Mouse (Mus musculus): Measurements from ENCODE around the gene Pds5a.

Pds5a gene

DNA sequence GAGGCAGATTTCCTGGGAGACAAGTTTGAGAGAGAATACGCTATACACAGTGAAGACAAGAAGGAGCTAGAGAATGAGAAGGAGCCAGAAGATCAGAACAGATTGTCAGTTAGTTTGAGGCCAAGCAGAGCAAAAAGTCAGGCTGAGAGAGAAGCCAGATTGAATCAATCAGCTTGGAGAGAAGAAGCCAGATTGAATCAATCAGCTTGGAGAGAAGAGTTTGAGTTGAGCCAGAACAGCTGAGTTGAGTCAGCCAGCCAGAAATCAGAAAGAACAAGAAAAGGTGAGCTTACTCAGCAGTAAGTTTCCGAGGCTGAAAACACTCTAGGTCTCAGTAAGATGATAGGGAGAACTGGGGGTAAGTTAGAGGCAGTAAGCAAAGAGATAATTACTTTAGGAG is 123.2 kb downstream of the Pds5a start:
- no peak for DNase-seq (ENCODE audit: low read depth, low spot score)

DNA sequence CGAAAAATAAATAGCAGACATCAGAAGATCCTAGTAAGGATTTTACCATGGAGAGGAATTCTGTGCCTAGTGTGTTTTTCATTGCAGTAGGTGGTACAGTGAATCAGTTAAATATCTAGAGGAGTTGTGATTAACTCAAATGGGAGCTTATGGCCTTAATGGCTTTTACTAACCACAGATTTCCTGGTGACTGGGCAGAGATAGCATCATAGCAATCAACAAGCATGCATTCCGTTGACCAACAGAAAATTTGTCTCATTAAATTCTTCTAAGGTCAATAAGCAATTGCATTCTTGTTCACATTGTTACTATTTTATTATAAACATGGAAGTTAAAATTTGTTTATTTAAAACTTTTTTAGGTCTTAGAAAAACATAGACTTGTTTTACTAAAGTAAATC is 132.6 kb downstream of the Pds5a start:
- no peak for DNase-seq (ENCODE audit: low read depth, low spot score)

DNA sequence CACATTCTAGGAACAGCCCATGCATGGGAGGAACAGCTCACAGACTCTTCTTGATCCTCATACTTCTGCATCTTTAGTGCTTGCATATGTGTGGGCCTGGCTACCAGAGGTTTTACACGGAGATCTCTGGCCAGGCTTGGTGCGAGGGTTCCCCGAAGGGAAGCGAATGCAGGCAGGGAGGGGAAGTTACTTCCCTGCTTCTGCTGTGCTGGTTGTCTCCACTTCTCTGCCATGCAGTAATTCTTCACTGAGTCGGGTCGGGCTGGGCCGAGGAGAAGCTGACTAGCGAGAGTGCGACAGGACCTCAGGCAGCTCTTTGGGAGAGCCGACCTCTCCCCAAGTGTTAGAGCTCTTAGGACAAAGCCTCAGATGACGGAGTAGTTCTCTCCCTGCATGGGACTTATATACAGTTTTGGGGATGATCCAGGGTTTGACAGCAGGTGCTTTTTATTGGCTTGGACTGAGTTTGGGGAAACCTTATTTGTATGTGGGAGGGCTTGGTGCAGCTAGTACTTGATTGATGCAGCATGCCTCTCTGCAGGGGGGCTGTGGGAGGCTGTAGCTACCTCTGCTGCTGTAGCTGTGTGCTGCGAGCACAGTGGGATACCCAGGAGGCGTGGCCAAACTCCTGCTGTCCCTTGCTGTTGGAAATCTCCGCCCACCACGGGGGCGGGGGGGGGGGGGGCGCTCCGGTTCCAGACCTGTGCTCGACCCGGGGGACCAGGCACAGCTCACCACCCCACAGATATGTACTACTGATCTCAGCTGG is 136.8 kb downstream of the Pds5a start:
- peak; percentile 91 for DNase-seq (ENCODE audit: low read depth, low spot score)

DNA sequence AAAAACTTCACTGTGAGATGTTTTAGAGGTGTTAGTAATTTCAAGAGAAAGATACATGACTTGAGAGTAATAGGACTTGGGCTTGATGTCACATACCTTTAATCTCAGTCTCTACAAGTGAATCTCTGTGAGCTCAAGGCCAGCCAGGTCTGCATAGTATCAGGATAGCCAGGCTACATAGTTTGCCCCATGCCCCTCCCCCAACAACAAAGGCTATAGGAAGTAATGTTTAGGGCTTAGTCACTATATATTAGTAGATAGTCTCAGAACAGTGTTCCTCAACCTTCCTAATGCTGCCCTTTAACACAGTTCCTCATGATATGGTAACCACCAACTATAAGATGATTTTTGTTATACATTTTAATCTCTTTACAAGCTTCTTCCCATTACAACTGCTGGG is 141.0 kb downstream of the Pds5a start:
- DNase-seq (ENCODE audit: low read depth, low spot score): no peak

Measured in ES-CJ7 (cell line).